Mouse (Mus musculus): ENCODE results near the gene Pank3.
"Not testable (repeated sequence)": the region's sequence is repeated elsewhere in the genome, so short reads cannot be mapped to it uniquely, and the experiment has no call there.

Gene Pank3

DNA sequence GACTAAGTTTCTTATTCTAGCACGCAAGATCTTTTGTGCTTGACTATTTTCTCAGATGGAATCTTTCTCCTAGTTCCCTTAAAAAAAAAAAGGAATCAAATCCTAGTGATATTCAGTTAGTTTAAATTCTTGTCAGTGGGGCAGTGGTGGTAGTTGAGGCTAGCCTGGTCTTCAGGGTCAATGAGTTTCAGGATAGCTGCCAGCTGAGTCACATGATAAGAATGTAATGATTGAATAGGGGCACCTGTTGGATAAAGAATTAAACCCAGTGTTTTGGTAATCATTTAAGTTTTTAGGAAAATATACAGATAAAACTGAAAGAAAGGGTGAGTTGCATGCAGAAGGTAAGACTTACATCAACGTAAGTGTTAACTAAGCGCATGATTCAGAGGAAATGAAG is 6.3 kb downstream of the Pank3 start:
- no peak for ATAC-seq (ENCODE audit: insufficient number of reproducible peaks, low FRiP score, low TSS enrichment)

DNA sequence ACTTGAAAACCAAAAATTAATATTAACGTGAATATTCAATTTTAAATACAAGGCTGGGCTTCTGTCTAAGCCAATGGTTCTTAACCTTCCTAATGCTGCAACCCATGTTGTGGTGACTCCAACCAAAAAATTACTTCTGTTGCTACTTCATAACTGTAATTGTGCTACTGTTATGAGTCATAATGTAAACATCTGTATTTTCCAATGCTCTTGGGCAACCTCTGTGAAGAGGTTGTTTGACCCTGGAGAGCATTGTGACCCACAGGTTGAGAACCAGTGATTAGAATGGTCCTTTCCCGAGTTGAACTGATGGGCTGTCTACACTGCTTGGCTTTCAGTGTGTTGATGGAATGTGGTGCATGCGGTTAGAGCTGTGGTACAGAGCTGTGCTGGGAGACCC is 7.2 kb downstream of the Pank3 start:
- no peak for ATAC-seq (ENCODE audit: insufficient number of reproducible peaks, low FRiP score, low TSS enrichment)

DNA sequence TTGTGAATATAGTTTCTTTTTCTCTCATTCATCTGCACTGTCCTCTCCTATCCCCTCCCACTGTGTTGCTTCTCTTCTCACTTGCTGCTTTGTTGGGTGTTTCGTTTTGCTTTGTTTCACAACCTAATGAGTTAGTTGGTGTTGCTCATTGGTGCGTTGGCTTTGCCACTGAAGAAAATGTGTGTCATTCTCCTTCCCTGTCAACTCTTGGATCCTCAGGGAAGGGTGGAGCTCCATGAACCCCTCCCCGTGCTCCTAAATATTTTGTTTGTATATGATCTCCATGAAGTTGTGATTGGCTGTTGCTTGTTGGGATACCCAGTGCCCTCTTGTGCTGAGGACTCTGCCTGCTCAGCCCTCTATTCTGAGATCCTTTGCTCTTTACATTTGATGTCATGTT is 11.1 kb downstream of the Pank3 start:
- no peak for ATAC-seq (ENCODE audit: insufficient number of reproducible peaks, low FRiP score, low TSS enrichment)

- no peak for ATAC-seq (ENCODE audit: insufficient number of reproducible peaks, low FRiP score, low TSS enrichment)
Observed at GRCm38 (mm10) chr11:35782444-35782843, 13.2 kb downstream of the Pank3 start.

GRCm38 (mm10) chr11:35783038-35783437 is 13.8 kb downstream of the Pank3 start:
- no peak for ATAC-seq (ENCODE audit: insufficient number of reproducible peaks, low FRiP score, low TSS enrichment)

DNA sequence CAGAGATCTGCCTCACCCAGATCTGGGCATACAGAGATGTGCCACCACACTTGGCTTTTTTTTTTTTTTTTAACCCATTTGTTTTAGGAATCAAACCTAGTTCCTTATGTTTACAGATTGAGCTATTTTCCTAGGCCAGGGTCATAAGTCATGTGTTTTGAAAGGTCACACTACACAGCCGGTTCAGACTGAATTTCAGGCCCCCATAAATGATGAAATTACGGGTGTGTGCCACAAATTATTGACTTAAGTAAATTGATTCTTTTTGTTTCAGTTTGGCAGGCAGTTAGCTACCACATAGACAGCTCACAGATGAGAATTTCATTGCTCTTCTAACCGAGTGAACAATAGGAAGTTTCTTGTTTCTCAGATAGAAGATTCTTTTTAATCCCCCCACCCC is 14.7 kb downstream of the Pank3 start:
- ATAC-seq (ENCODE audit: insufficient number of reproducible peaks, low FRiP score, low TSS enrichment) = no peak

- no peak for ATAC-seq (ENCODE audit: insufficient number of reproducible peaks, low FRiP score, low TSS enrichment)
Observed at GRCm38 (mm10) chr11:35784537-35784936, 15.3 kb downstream of the Pank3 start.

- no peak for ATAC-seq (ENCODE audit: insufficient number of reproducible peaks, low FRiP score, low TSS enrichment)
Observed at GRCm38 (mm10) chr11:35788443-35788842, 19.2 kb downstream of the Pank3 start.

DNA sequence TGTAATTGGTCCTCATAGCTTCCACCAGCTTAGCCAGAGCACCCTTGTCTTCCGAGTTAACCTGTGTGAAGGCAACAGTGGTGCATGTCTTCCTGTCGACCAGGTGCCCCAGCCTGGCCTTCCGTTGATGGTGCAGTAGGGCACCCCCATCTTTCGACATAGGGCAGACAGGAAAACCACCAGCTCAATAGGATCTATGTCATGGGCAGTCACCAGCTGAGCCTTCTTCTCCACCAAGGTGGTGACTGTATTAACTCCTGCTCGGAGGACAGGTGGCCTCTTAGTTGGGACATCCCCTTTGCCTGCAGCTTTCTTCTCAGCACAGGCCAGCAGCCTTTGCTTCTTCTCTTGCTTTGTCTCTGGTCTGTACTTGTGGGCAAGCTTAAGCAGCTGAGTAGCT is 23.5 kb downstream of the Pank3 start:
- ATAC-seq (ENCODE audit: insufficient number of reproducible peaks, low FRiP score, low TSS enrichment) = not testable (repeated sequence)

- peak; percentile 37 for ATAC-seq (ENCODE audit: insufficient number of reproducible peaks, low FRiP score, low TSS enrichment)
Observed at GRCm38 (mm10) chr11:35797751-35798494, 28.6 kb downstream of the Pank3 start.

GRCm38 (mm10) chr11:35798495-35798820 is 29.2 kb downstream of the Pank3 start:
- ATAC-seq (ENCODE audit: insufficient number of reproducible peaks, low FRiP score, low TSS enrichment) = peak; percentile 84

DNA sequence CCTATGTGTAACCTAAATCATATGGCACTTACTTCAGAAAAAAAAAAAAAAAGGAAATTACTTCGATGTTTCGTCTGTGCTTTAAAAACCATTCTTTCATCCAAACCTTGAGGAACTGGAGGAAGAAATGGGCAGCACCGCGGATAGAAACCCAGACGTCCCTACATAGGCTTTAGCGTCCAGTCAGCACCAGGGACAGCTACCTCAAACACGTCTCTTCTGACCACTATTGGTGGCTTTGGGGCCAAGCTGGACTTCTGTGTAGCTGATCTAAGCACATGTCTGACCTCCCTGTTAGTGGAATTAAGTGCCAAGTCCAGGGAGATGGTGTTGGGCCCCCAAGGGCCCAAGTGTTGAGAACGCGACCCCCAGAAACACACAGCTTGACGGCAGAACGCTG is 29.6 kb downstream of the Pank3 start, which contains the start of gene Fbll1:
Gene Fbll1, minus strand, starts transcription at position 11 of the 400 bp plus-strand sequence.
- ATAC-seq (ENCODE audit: insufficient number of reproducible peaks, low FRiP score, low TSS enrichment) = peak; percentile 50

GRCm38 (mm10) chr11:35801332-35801731 is 32.0 kb downstream of the Pank3 start:
- ATAC-seq (ENCODE audit: insufficient number of reproducible peaks, low FRiP score, low TSS enrichment) = no peak

DNA sequence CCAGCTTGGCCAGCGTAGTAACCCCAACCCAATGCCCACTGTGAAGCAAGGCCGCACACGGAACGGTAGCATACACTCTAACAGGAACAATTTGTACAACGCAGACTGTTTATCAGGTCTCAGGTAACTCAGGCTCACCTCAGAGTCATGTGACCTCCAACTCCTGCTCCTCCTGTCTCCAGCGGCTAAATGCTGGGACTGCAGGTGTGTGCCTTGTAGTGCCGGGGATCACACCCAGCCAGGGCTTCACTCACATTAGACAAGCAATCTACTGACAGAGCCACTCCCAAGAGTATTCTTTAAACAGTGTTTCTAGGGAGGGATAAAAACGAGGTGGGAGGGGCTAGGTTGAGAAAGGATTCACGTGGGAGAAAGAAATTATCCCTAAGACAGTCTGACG is 42.2 kb downstream of the Pank3 start:
- no peak for ATAC-seq (ENCODE audit: insufficient number of reproducible peaks, low FRiP score, low TSS enrichment)

- no peak for ATAC-seq (ENCODE audit: insufficient number of reproducible peaks, low FRiP score, low TSS enrichment)
Observed at GRCm38 (mm10) chr11:35816316-35816715, 47.0 kb downstream of the Pank3 start.

GRCm38 (mm10) chr11:35827714-35828113 is 58.4 kb downstream of the Pank3 start:
- ATAC-seq (ENCODE audit: insufficient number of reproducible peaks, low FRiP score, low TSS enrichment) = no peak

DNA sequence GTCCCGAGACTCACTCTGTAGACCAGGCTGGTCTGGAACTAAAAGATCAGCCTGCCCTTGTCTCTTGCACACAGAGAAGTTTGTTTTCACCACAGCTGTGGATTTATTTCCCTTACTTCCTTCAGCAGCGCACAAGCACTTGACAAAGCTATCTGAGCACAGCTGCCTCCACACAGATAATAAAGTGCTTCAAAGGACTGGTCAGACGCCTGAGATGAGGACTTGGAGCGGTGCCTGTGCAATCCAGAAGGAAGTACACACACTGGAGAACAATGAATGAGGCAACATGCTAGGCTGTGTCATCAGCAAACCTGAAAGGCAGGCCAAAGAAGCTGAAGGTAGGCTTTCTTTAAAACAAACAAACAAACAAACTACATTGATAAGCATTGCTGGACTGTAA is 62.9 kb downstream of the Pank3 start:
- no peak for ATAC-seq (ENCODE audit: insufficient number of reproducible peaks, low FRiP score, low TSS enrichment)

DNA sequence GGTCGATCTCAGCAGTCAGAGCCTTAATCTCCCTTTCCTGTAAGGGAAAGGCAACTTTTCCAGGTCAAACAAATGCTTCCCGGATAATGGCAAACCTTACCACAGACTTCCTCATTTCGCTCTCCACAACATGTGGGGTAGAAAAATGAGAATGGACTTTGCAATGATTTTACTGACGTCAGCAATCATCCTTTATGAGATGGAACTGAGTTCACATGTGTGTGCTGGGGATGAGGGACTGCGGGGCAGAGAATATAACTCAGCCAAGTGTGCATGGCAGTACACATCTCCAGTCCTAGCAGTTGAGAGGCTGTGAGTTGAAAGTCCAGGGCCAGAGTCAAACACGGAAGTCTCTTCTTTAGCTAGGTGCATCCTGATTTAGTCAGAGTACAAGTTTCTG is 64.0 kb downstream of the Pank3 start:
- no peak for ATAC-seq (ENCODE audit: insufficient number of reproducible peaks, low FRiP score, low TSS enrichment)

- peak; percentile 93 for ATAC-seq (ENCODE audit: insufficient number of reproducible peaks, low FRiP score, low TSS enrichment)
Observed at GRCm38 (mm10) chr11:35834022-35834760, 64.9 kb downstream of the Pank3 start, which contains the start of gene Rars. Rars (minus strand) TSS chr11:35834506.

- ATAC-seq (ENCODE audit: insufficient number of reproducible peaks, low FRiP score, low TSS enrichment) = no peak
Observed at GRCm38 (mm10) chr11:35837156-35838126, 68.2 kb downstream of the Pank3 start.
